Mouse (Mus musculus): ENCODE measurements around the gene Ifi47.

DNA sequence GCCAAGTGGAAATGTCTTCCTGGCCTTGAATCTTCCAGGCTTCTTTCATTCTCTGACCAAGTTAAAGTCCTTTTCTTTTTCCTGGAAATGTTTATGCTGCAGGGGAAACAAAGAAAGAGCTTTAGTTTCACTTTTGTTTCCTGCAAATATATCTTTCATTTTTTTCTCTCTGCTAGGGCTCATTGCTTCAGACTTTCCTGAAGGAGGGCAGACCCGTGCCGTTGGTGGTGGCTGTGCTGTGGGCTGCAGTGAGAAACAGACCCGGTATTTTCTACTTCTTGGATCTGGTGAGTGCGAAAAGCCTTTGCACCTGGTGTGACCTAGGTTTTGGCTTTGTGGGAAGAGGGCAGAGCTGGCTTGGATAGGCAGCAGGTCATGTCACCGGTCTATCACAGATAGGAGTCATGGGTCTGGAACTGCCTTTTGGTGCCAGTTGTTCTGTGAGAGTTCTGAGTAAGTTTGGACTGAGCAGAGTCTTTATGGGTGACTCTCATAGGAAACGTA lies 10.5 kb downstream of the Ifi47 start:
- TF ChIP-seq CTCF (IDR thresholded peaks at IDR 0.05; ENCODE audit: control insufficient read depth, insufficient read depth, insufficient read length), result no peak
- no peak for TF ChIP-seq USF1 (IDR thresholded peaks at IDR 0.05; ENCODE audit: low read depth)
- TF ChIP-seq MAX (IDR thresholded peaks at IDR 0.05), result no peak
